Mouse (Mus musculus): Measurements from ENCODE around the gene Sycp2l. TPM values are rescaled to one million over a fixed set of nuclear protein-coding genes. Genes with fewer than 3 reads are reported as not detected.
A peak's percentile ranks its signal among the peaks of the same experiment; 100 is the strongest.
"Not testable (repeated sequence)": the region's sequence is repeated elsewhere in the genome, so short reads cannot be mapped to it uniquely, and the experiment has no call there.

Gene Sycp2l
- total RNA-seq, 2 experiments from 2014 or later = not detected

GRCm38 (mm10) chr13:41123666-41124225 is 9.6 kb downstream of the Sycp2l start:
- no peak for DNase-seq (ENCODE audit: low spot score in 2 of 2)

GRCm38 (mm10) chr13:41128326-41128725 is 14.2 kb downstream of the Sycp2l start:
- DNase-seq (ENCODE audit: low spot score in 2 of 2) = no peak

GRCm38 (mm10) chr13:41129061-41129460 is 15.0 kb downstream of the Sycp2l start:
- DNase-seq (ENCODE audit: low spot score in 2 of 2) = no peak

GRCm38 (mm10) chr13:41134901-41135300 is 20.8 kb downstream of the Sycp2l start:
- peak; percentile 13 to 48 for DNase-seq (ENCODE audit: low spot score in 2 of 2)

GRCm38 (mm10) chr13:41145433-41145970 is 31.4 kb downstream of the Sycp2l start:
- no peak for DNase-seq (ENCODE audit: low spot score in 2 of 2)

GRCm38 (mm10) chr13:41146271-41146670 is 32.2 kb downstream of the Sycp2l start:
- DNase-seq (ENCODE audit: low spot score in 2 of 2) = peak in 1 of 2 experiments; percentile 26

- no peak for DNase-seq (ENCODE audit: low spot score in 2 of 2)
Measured at GRCm38 (mm10) chr13:41153146-41153545, 39.0 kb downstream of the Sycp2l start.

- no peak for DNase-seq (ENCODE audit: low spot score in 2 of 2)
Measured at GRCm38 (mm10) chr13:41158426-41158825, 44.3 kb downstream of the Sycp2l start.

- no peak for DNase-seq (ENCODE audit: low spot score in 2 of 2)
Measured at GRCm38 (mm10) chr13:41187886-41188285, 73.8 kb downstream of the Sycp2l start.

- DNase-seq (ENCODE audit: low spot score in 2 of 2) = no peak
Measured at GRCm38 (mm10) chr13:41195640-41196333, 81.7 kb downstream of the Sycp2l start.

GRCm38 (mm10) chr13:41200861-41201260 is 86.8 kb downstream of the Sycp2l start:
- no peak for DNase-seq (ENCODE audit: low spot score in 2 of 2)

- no peak for DNase-seq (ENCODE audit: low spot score in 2 of 2)
Measured at GRCm38 (mm10) chr13:41203289-41203688, 89.2 kb downstream of the Sycp2l start.

GRCm38 (mm10) chr13:41203691-41204090 is 89.6 kb downstream of the Sycp2l start:
- DNase-seq (ENCODE audit: low spot score in 2 of 2) = no peak

GRCm38 (mm10) chr13:41205568-41205967 is 91.5 kb downstream of the Sycp2l start:
- DNase-seq (ENCODE audit: low spot score in 2 of 2) = not testable (repeated sequence)

- no peak for DNase-seq (ENCODE audit: low spot score in 2 of 2)
Measured at GRCm38 (mm10) chr13:41206241-41206640, 92.1 kb downstream of the Sycp2l start.

- no peak for DNase-seq (ENCODE audit: low spot score in 2 of 2)
Measured at GRCm38 (mm10) chr13:41211276-41211675, 97.2 kb downstream of the Sycp2l start.

GRCm38 (mm10) chr13:41212558-41213322 is 98.6 kb downstream of the Sycp2l start:
- no peak for DNase-seq (ENCODE audit: low spot score in 2 of 2)

- no peak for DNase-seq (ENCODE audit: low spot score in 2 of 2)
Measured at GRCm38 (mm10) chr13:41215669-41216068, 101.6 kb downstream of the Sycp2l start.

- no peak for DNase-seq (ENCODE audit: low spot score in 2 of 2)
Measured at GRCm38 (mm10) chr13:41216236-41216635, 102.1 kb downstream of the Sycp2l start.

GRCm38 (mm10) chr13:41219056-41219455 is 104.9 kb downstream of the Sycp2l start:
- no peak for DNase-seq (ENCODE audit: low spot score in 2 of 2)

- DNase-seq (ENCODE audit: low spot score in 2 of 2) = no peak
Measured at GRCm38 (mm10) chr13:41219687-41220303, 105.7 kb downstream of the Sycp2l start.

Measured in adrenal gland, postnatal 4 days (tissue).